Mouse (Mus musculus) bone marrow, adult 2 months (tissue): ENCODE measurements around the gene Rela. TPM values are rescaled to one million over a fixed set of nuclear protein-coding genes. Genes with fewer than 3 reads are reported as not detected.
A peak's percentile ranks its signal among the peaks of the same experiment; 100 is the strongest.

ENCODE experiments used
- H3K27ac ChIP-seq: fragments of 200-500 bp; 2 replicates; pipeline ENCODE4 v1.5.1; 2012; ENCODE audit warnings: low read depth, mild to moderate bottlenecking, control low read depth, inconsistent platforms, low read length; ENCODE audit not compliant: control insufficient read depth, poor library complexity, insufficient read depth
- H3K4me1 ChIP-seq: fragments of 200-500 bp; 2 replicates; pipeline ENCODE4 v1.6.1; 2011; ENCODE audit warnings: low read length; ENCODE audit not compliant: control insufficient read depth, insufficient read depth
- H3K4me3 ChIP-seq: fragments of 200-500 bp; replicated peaks from 2 replicates; pipeline ENCODE3; 2011; ENCODE audit warnings: mild to moderate bottlenecking, low read depth, low read length, control low read depth; ENCODE audit not compliant: control insufficient read depth
- CTCF ChIP-seq: fragments of 200-500 bp; IDR thresholded peaks from 2 replicates; pipeline ENCODE4 v1.5.1; 2011; ENCODE audit warnings: low read length, control low read depth; ENCODE audit not compliant: control insufficient read depth, insufficient read depth
- POLR2A ChIP-seq: fragments of 200-500 bp; IDR thresholded peaks from 2 replicates; pipeline ENCODE4 v1.6.1; 2011; ENCODE audit warnings: low read depth, mild to moderate bottlenecking, control low read depth, low read length, borderline replicate concordance; ENCODE audit not compliant: control insufficient read depth
- WGBS: fragments of 180-500 bp; shearing (Covaris S2); methylation state at CpG from one replicate; pipeline ENCODE4 v1.1.7; 2018; 5-methylcytosine and 5-hydroxymethylcytosine counted together
- polyA plus RNA-seq: library from polyadenylated mRNA; stranded (reverse); fragments of >200 nt; gene quantifications from 2 replicates; pipeline ENCODE4 v1.2.4, GENCODE M21; 2011; ENCODE audit warnings: low replicate concordance; ENCODE audit not compliant: missing spikeins, insufficient read depth, insufficient read length

Rela gene
- polyA plus RNA-seq, 1 experiment: 36.3 TPM

- WGBS: 95% methylated on average over 6 of the region's 6 CpGs
- TF ChIP-seq CTCF (no peak), POLR2A (no peak)
- Histone ChIP-seq H3K4me3 (no peak overlapping the region), H3K4me1 (peaks cover 1% of the 10 kb centered on the region; the same call in 1 of the 2 replicates), H3K27ac (no peak overlapping the region)
Observed at GRCm38 (mm10) chr19:5652570-5652969, 15.3 kb downstream of the Rela start.

DNA sequence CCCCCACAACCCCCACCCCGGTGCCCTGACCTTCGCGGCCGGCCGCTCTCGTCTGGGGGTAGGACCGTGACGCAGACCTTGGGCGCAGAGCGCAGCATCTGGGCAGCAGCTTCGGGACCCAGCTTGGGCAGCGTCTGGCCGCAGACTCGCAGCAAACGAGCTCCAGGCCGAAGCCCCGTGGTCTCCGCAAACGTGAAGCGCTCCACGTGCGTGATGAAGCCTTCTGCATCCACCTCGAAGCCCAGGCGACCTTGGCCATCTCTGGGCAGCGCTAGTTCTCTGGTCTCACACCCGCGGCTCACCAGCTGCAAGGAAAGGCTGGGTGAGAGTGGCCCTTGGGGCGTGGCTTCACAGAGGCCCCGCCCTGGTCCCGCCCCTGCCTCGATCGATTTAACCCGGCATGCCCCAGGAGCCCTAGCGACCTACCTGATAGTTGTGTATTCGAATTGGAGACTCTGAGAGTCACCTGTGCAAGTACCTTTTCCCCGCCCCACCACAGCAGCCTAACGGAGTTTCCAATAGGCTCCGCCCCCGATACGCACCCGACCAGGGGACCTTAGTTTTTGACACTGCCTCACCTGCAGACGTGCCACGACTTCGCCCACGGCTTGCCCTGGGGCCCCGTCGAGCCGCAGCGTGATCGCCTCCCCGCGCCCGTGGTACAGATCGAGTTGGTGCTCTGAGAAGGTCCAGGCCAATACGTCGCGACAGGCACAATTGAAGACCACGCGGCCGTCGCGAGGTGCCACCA lies 16.9 kb downstream of the Rela start:
- TF ChIP-seq POLR2A: 0 out of 2 replicates have a peak, but pooled peaks have one; percentile 17
- TF ChIP-seq CTCF: no peak
- 93% methylated on average over 62 of the region's 62 CpGs for WGBS
- Histone ChIP-seq H3K4me3 (no peak overlapping the region), H3K27ac (no peak overlapping the region), H3K4me1 (no peaks in the 10 kb centered on the region; the same call in 1 of the 2 replicates)

- Histone ChIP-seq H3K4me1 (no peaks in the 10 kb centered on the region), H3K27ac (no peak overlapping the region; the same call in 1 of the 2 replicates), H3K4me3 (no peak overlapping the region)
- TF ChIP-seq POLR2A (no peak), CTCF (no peak)
- 97% methylated on average over 43 of the region's 43 CpGs for WGBS
Observed at GRCm38 (mm10) chr19:5654720-5655298, 17.5 kb downstream of the Rela start.

DNA sequence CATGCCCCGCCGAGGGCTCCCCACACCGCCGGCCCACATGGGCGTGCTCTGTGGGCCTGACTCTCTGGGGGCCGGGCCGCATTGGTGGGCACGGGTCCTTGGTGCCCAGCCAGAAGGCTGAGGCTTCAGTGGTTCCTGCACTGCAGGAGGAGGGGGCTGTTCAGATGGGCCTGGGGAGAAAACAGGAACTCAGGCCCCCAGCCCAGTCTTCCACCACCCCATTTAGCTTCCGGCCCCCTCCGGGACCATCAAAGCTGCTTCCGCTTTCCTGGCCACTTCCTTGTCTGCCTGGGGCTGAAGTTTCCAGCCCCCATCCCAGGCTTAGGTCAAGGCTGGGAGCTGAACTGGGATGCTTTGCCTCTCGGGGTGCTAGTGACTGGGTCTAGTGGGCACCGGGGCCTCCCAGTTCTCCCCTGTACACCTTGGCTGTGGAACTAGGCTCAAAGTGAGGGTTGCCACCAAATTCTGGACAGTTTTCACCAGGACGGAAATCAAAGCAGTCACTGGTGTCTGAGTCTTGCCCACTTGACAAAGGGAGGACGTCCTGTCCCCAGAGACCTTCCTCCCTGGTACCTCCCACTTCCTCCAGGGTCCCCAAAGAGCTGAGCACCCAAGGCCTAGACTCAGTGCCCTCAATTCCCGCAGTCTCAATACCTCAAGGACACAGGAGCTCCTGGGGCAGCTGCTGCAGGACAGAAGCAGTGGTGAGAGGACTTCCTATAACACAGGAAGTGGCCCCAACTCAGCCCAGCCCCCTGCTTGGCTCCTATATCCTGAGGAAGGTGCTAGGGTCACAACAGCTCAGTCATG lies 23.9 kb downstream of the Rela start:
- H3K4me1 ChIP-seq: peaks cover 4% of the 10 kb centered on the region; the same call in 1 of the 2 replicates
- 3% methylated on average over 16 of the region's 16 CpGs for WGBS
- peak; percentile 39; the same call in 1 of the 2 replicates for TF ChIP-seq POLR2A
- no peak; the same call in 1 of the 2 replicates for TF ChIP-seq CTCF
- peak overlapping the region; percentile 65 for H3K4me3 ChIP-seq
- H3K27ac ChIP-seq: peak overlapping the region; percentile 88

GRCm38 (mm10) chr19:5662310-5662709 lies 25.0 kb downstream of the Rela start:
- Histone ChIP-seq H3K4me3 (peak overlapping the region; percentile 91), H3K27ac (peak overlapping the region; percentile 88), H3K4me1 (peaks cover 6% of the 10 kb centered on the region; the same call in 1 of the 2 replicates)
- TF ChIP-seq POLR2A (no peak; the same call in 1 of the 2 replicates), CTCF (no peak)
- WGBS: 28% methylated on average over 8 of the region's 8 CpGs

GRCm38 (mm10) chr19:5662981-5663913 lies 26.0 kb downstream of the Rela start, which contains the start of gene Sipa1:
Sipa1 (minus strand) TSS chr19:5663707.
- TF ChIP-seq CTCF (no peak; the same call in 1 of the 2 replicates), POLR2A (peak; percentile 98)
- under 1% methylated on average over 32 of the region's 32 CpGs for WGBS
- peak within 1 kb of the TSS; percentile 88 for H3K27ac ChIP-seq
- peaks cover 6% of the 10 kb centered on the region; the same call in 1 of the 2 replicates for H3K4me1 ChIP-seq
- peak within 1 kb of the TSS; percentile 91 for H3K4me3 ChIP-seq

DNA sequence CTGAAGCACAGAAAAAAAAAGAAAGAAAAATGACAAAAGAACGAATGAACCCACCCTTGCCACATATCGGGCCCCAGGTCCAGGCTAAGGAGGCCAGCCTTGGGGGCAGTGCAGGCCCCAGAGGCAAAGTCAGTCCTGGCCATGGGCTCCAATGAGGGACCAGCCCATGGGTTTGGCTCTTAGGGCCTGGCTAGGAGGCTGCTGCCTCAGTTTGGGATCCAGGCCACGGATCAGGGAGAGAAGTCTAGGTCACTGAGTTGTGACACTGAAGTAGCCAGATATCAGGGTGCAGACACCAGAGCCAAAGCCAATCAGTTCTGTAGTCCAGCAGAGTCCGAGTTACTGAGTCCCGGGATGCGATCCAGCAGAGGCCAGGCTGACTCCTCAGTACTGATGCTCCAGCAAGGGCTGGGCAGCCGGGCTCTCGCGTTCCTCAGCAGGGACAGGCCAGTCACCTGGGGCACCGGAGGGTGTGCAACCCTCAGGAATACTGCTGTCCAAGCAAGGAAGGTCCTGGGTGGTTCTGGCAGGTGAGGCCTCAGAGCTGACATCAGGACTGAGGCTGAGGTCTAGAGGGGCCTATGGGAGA lies 27.5 kb downstream of the Rela start:
- H3K27ac ChIP-seq: peak overlapping the region; percentile 82
- no peak for TF ChIP-seq POLR2A
- TF ChIP-seq CTCF: no peak
- whole genome bisulfite sequencing: 90% methylated on average over 10 of the region's 10 CpGs
- H3K4me3 ChIP-seq: peak overlapping the region; percentile 13
- peaks cover 6% of the 10 kb centered on the region; the same call in 1 of the 2 replicates for H3K4me1 ChIP-seq
